Mouse (Mus musculus) lung, postnatal 0 days (tissue): ENCODE results near the gene Slco1a1. TPM values are rescaled to one million over a fixed set of nuclear protein-coding genes. Genes with fewer than 3 reads are reported as not detected.

ENCODE experiments used
- ATAC-seq: fragments of 200-750 bp; cut with Nextera tagmentation; 2 replicates; pipeline ENCODE4 v1.8.0; 2017; ENCODE audit warnings: moderate library complexity
- DNase-seq: peaks from one replicate; pipeline ENCODE4 v3.0.0-alpha.2; 2016; ENCODE audit warnings: low spot score
- H3K27ac ChIP-seq: fragments of 300-500 bp; sonication (generic); 2 replicates; pipeline ENCODE4 v1.5.1; 2014; ENCODE audit warnings: antibody characterized with exemption, mild to moderate bottlenecking, low read length, mixed read lengths
- H3K27me3 ChIP-seq: fragments of 300-500 bp; sonication (generic); replicated peaks from 2 replicates; pipeline ENCODE4 v1.6.1; 2014; ENCODE audit warnings: low read length, mixed read lengths; ENCODE audit not compliant: insufficient read depth
- H3K36me3 ChIP-seq: fragments of 300-500 bp; sonication (generic); 2 replicates; pipeline ENCODE4 v1.6.1; 2014; ENCODE audit warnings: low read length, mixed read lengths; ENCODE audit not compliant: insufficient read depth
- H3K4me1 ChIP-seq: fragments of 300-500 bp; sonication (generic); 2 replicates; pipeline ENCODE4 v1.6.1; 2014; ENCODE audit warnings: antibody characterized with exemption, low read depth, low read length, mixed read lengths; ENCODE audit not compliant: insufficient read depth
- H3K4me2 ChIP-seq: fragments of 300-500 bp; sonication (generic); replicated peaks from 2 replicates; pipeline ENCODE4 v1.6.1; 2014; ENCODE audit warnings: low read depth, mild to moderate bottlenecking, low read length, moderate library complexity, mixed read lengths
- H3K4me3 ChIP-seq: fragments of 300-500 bp; sonication (generic); 2 replicates; pipeline ENCODE4 v1.5.1; 2014; ENCODE audit warnings: low read depth, low read length
- H3K9ac ChIP-seq: fragments of 300-500 bp; sonication (generic); replicated peaks from 2 replicates; pipeline ENCODE4 v1.6.1; 2014; ENCODE audit warnings: low read depth, mild to moderate bottlenecking
- H3K9me3 ChIP-seq: fragments of 300-500 bp; sonication (generic); 2 replicates; pipeline ENCODE4 v1.6.1; 2016; ENCODE audit warnings: low read length, mixed read lengths
- CTCF ChIP-seq: IDR thresholded peaks from 2 replicates; pipeline ENCODE4 v1.5.1; 2016; ENCODE audit warnings: antibody characterized with exemption, mild to moderate bottlenecking
- EP300 ChIP-seq: IDR thresholded peaks from 2 replicates; pipeline ENCODE4 v1.6.1; 2016; ENCODE audit warnings: antibody characterized with exemption, mild to moderate bottlenecking, control low read depth
- WGBS: fragments of 180-500 bp; shearing (Covaris S2); extraction: QIAGEN DNeasy Blood & Tissue Kit; methylation state at CpG from one replicate; pipeline ENCODE4 v1.1.7; 2014; 5-methylcytosine and 5-hydroxymethylcytosine counted together
- polyA plus RNA-seq: library from polyadenylated mRNA; unstranded; fragments of >200 nt; fragmentation: Nextera tagmentation; extraction: Ambion mirVana; gene quantifications from 2 replicates; pipeline ENCODE4 v1.2.1, GENCODE M21; 2015

Gene Slco1a1
- polyA plus RNA-seq, 1 experiment from 2014 or later: not detected

DNA sequence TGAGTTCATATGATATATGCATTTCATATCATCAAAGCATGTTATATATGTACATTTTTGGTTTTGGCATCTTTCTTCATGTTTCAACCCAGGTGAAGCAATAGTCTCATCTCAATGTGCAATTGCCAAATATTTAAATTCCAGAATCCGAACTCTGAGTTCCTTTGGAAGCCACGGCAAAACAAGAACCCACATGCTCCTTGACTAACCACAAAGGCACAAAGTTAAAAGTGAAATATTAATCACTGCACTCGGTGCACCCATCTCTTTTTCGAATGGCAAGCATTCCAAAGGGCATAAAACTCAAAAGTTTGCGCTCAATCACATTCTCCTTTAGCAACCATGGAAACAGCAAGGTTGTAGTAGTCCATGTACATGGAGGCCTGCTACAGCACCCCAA is 80.7 kb downstream of the Slco1a1 start:
- TF ChIP-seq CTCF (no peak), EP300 (no peak)
- 75% methylated on average over 5 of the region's 5 CpGs for WGBS
- H3K9ac ChIP-seq: no peak overlapping the region

DNA sequence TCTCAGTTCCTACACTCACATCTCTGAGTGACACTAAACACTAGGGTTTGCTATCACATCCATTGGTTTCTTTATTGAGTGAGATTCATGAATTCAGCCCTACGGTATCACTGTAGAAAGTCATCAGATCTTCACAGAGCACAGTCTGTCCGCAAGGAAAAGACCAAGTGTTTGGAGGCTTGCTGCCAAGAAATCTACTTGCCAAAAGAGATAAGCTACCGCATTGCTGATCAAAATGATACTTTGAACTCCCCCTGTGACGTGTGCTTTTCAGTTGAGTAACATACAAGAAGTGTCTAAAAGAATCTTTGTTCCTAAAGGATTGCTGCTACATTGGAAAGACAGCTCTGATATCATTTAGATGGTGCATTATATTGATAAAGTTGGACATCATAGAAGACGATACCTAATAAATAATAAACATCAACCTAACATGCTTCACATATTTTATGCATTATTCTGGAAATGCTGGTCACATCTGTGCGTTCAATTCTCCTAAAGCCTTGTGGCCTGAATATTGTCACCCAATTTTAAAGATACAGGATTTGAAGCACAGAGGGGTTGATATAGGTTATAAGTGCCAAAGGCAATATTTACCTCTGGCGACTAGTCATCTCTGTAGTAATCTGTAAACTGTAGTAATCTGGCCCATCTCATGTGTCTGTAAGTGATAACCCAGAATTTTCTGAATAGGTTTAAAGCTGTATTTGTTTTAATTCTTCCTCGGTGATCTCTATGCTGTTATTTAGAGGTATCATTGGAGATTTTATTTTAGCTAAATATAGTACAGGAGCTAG is 88.8 kb downstream of the Slco1a1 start:
- no peaks in the 10 kb centered on the region for H3K27me3 ChIP-seq
- H3K27ac ChIP-seq: no peak overlapping the region
- H3K36me3 ChIP-seq: no peaks in the 10 kb centered on the region
- no peak for TF ChIP-seq CTCF
- no peak for TF ChIP-seq EP300
- H3K9ac ChIP-seq: no peak overlapping the region
- ATAC-seq (no peak), DNase-seq (no peak)
- H3K4me3 ChIP-seq: no peak overlapping the region
- no peaks in the 10 kb centered on the region for H3K4me1 ChIP-seq
- no peak overlapping the region for H3K4me2 ChIP-seq
- 44% methylated on average over 8 of the region's 8 CpGs for WGBS
- H3K9me3 ChIP-seq: no peaks in the 10 kb centered on the region

More for the DNA sequence above, 80.7 kb downstream of the Slco1a1 start:
- DNase-seq: no peak
- Histone ChIP-seq H3K36me3 (no peaks in the 10 kb centered on the region), H3K4me1 (no peaks in the 10 kb centered on the region), H3K27ac (no peak overlapping the region), H3K9me3 (no peaks in the 10 kb centered on the region), H3K4me2 (no peak overlapping the region), H3K4me3 (no peak overlapping the region), H3K27me3 (no peaks in the 10 kb centered on the region)
- ATAC-seq: no peak

Other genes with a start within 250 kb of the Slco1a1 start
- gene Gm5724, start 173.2 kb downstream of the Slco1a1 start, polyA plus RNA-seq: not detected in 2 replicates
- 0.08 and 0.13 TPM in 2 replicates for gene Slco1a4, start 90.8 kb downstream of the Slco1a1 start, polyA plus RNA-seq
- gene Gm6614, start 64.5 kb upstream of the Slco1a1 start, polyA plus RNA-seq: 0.08 TPM in 1 of 2 replicates, not detected in the other